Mouse (Mus musculus): Measurements from ENCODE around the gene Gm13275. TPM values are rescaled to one million over a fixed set of nuclear protein-coding genes. Genes with fewer than 3 reads are reported as not detected.
A peak's percentile ranks its signal among the peaks of the same experiment; 100 is the strongest.
"Not testable (repeated sequence)": the region's sequence is repeated elsewhere in the genome, so short reads cannot be mapped to it uniquely, and the experiment has no call there.

Gm13275 gene
- total and polyA plus RNA-seq, 3 experiments, result 0.52 TPM; not detected in 2

- Histone ChIP-seq H3K27ac (ENCODE audit: control insufficient read depth, low read depth, low read length) (no peak overlapping the region), H3K4me1 (ENCODE audit: control insufficient read depth in 1 of 2, insufficient read depth in 2 of 2, low read length in 2 of 2) (no peaks in the 10 kb centered on the region), H3K79me2 (ENCODE audit: control insufficient read depth, insufficient read depth, low read length, poor library complexity) (no peaks in the 10 kb centered on the region), H3K9me3 (replicated peaks; ENCODE audit: insufficient read depth, low read length) (no peaks in the 10 kb centered on the region), H3K36me3 (ENCODE audit: control insufficient read depth in 1 of 2, insufficient read depth in 2 of 2, low read length in 2 of 2) (no peaks in the 10 kb centered on the region), H3K4me3 (ENCODE audit: control insufficient read depth in 1 of 2, insufficient read depth in 1 of 2, low read depth in 2 of 2, low read length in 2 of 2) (no peak overlapping the region), H3K9ac (ENCODE audit: control insufficient read depth, low read depth, low read length, poor library complexity, severe bottlenecking) (no peak overlapping the region), H3K27me3 (ENCODE audit: control insufficient read depth in 1 of 2, insufficient read depth in 2 of 2, low read length in 2 of 2) (peaks cover 0 to 8% of the 10 kb centered on the region in 2 experiments; a peak in 3 of 4 replicates)
- TF ChIP-seq MXI1 (IDR thresholded peaks at IDR 0.05; ENCODE audit: low read depth, low read length) (no peak), ZC3H11A (IDR thresholded peaks at IDR 0.05; ENCODE audit: low read depth, low read length) (no peak), ELF1 (IDR thresholded peaks at IDR 0.05; ENCODE audit: low read depth, low read length) (no peak), SIN3A (IDR thresholded peaks at IDR 0.05; ENCODE audit: low read length) (no peak), NRF1 (IDR thresholded peaks at IDR 0.05; ENCODE audit: insufficient read depth, low read depth, low read length, poor library complexity, severe bottlenecking) (no peak), CTCF (IDR thresholded peaks at IDR 0.05 in 2 of 3, conservative IDR thresholded peaks at IDR 0.05 in 1 of 3; ENCODE audit: control insufficient read depth in 1 of 3, insufficient read depth in 1 of 3, low read depth in 2 of 3, low read length in 3 of 3, poor library complexity in 1 of 3, severe bottlenecking in 1 of 3) (peak in 2 of 3 experiments; percentile 52 to 55; a peak in 4 of 6 replicates)
- DNase-seq (ENCODE audit: low read depth, low spot score), result peak; percentile 15
These were observed 28.7 kb downstream of the Gm13275 start for GRCm38 (mm10) chr4:88822995-88823394.

GRCm38 (mm10) chr4:88827116-88827515 lies 32.8 kb downstream of the Gm13275 start, which contains the start of gene Ifna6:
Gene Ifna6 (plus strand): TSS chr4:88827416.
- H3K4me1 ChIP-seq (ENCODE audit: control insufficient read depth in 1 of 2, insufficient read depth in 2 of 2, low read length in 2 of 2); H3K36me3 ChIP-seq (ENCODE audit: control insufficient read depth in 1 of 2, insufficient read depth in 2 of 2, low read length in 2 of 2); H3K9ac ChIP-seq (ENCODE audit: control insufficient read depth, low read depth, low read length, poor library complexity, severe bottlenecking); H3K79me2 ChIP-seq (ENCODE audit: control insufficient read depth, insufficient read depth, low read length, poor library complexity); H3K27me3 ChIP-seq (ENCODE audit: control insufficient read depth in 1 of 2, insufficient read depth in 2 of 2, low read length in 2 of 2); H3K9me3 ChIP-seq (replicated peaks; ENCODE audit: insufficient read depth, low read length); DNase-seq (ENCODE audit: low read depth, low spot score); H3K4me3 ChIP-seq (ENCODE audit: control insufficient read depth in 1 of 2, insufficient read depth in 1 of 2, low read depth in 2 of 2, low read length in 2 of 2); H3K27ac ChIP-seq (ENCODE audit: control insufficient read depth, low read depth, low read length): not testable (repeated sequence)

- Histone ChIP-seq H3K27me3 (ENCODE audit: control insufficient read depth in 1 of 2, insufficient read depth in 2 of 2, low read length in 2 of 2) (peaks cover 5 to 11% of the 10 kb centered on the region in 2 experiments), H3K9ac (ENCODE audit: control insufficient read depth, low read depth, low read length, poor library complexity, severe bottlenecking) (no peak overlapping the region), H3K36me3 (ENCODE audit: control insufficient read depth in 1 of 2, insufficient read depth in 2 of 2, low read length in 2 of 2) (no peaks in the 10 kb centered on the region), H3K27ac (ENCODE audit: control insufficient read depth, low read depth, low read length) (no peak overlapping the region), H3K79me2 (ENCODE audit: control insufficient read depth, insufficient read depth, low read length, poor library complexity) (no peaks in the 10 kb centered on the region), H3K4me1 (ENCODE audit: control insufficient read depth in 1 of 2, insufficient read depth in 2 of 2, low read length in 2 of 2) (no peaks in the 10 kb centered on the region), H3K4me3 (ENCODE audit: control insufficient read depth in 1 of 2, insufficient read depth in 1 of 2, low read depth in 2 of 2, low read length in 2 of 2) (no peak overlapping the region), H3K9me3 (replicated peaks; ENCODE audit: insufficient read depth, low read length) (no peaks in the 10 kb centered on the region)
- DNase-seq (ENCODE audit: low read depth, low spot score), result peak; percentile 48
- TF ChIP-seq HCFC1 (IDR thresholded peaks at IDR 0.05; ENCODE audit: low read depth, low read length) (no peak), CHD1 (IDR thresholded peaks at IDR 0.05; ENCODE audit: low read depth, low read length) (no peak), SMC3 (IDR thresholded peaks at IDR 0.05; ENCODE audit: low read depth, low read length) (peak; percentile 27), ZKSCAN1 (IDR thresholded peaks at IDR 0.05; ENCODE audit: low read depth, low read length) (no peak), RCOR1 (IDR thresholded peaks at IDR 0.05; ENCODE audit: low read depth, low read length) (no peak), CHD2 (IDR thresholded peaks at IDR 0.05; ENCODE audit: low read length) (no peak), POLR2AphosphoS5 (IDR thresholded peaks at IDR 0.05; ENCODE audit: borderline replicate concordance, low read depth, low read length) (no peak), ZNF384 (IDR thresholded peaks at IDR 0.05; ENCODE audit: low read depth, low read length) (peak; percentile 83), POLR2A (IDR thresholded peaks at IDR 0.05; ENCODE audit: control insufficient read depth in 1 of 2, insufficient read depth in 1 of 2, low read depth in 1 of 2, low read length in 2 of 2, poor library complexity in 1 of 2) (no peak), MYB (IDR thresholded peaks at IDR 0.05; ENCODE audit: low read depth, low read length) (no peak), CTCF (IDR thresholded peaks at IDR 0.05 in 2 of 3, conservative IDR thresholded peaks at IDR 0.05 in 1 of 3; ENCODE audit: control insufficient read depth in 1 of 3, insufficient read depth in 1 of 3, low read depth in 2 of 3, low read length in 3 of 3, poor library complexity in 1 of 3, severe bottlenecking in 1 of 3) (peak in 2 of 3 experiments; percentile 57 to 76; a peak in 4 of 6 replicates), TBP (IDR thresholded peaks at IDR 0.05; ENCODE audit: low read depth, low read length) (no peak), POLR2AphosphoS2 (IDR thresholded peaks at IDR 0.05; ENCODE audit: low read length) (no peak), NELFE (IDR thresholded peaks at IDR 0.05; ENCODE audit: low read depth, low read length) (no peak), JUND (IDR thresholded peaks at IDR 0.05; ENCODE audit: low read depth, low read length) (peak; percentile 50; the same call in 1 of the 2 replicates), MAZ (IDR thresholded peaks at IDR 0.05; ENCODE audit: low read depth, low read length) (no peak), MAX (IDR thresholded peaks at IDR 0.05; ENCODE audit: low read length) (no peak), ZC3H11A (IDR thresholded peaks at IDR 0.05; ENCODE audit: low read depth, low read length) (no peak; the same call in 1 of the 2 replicates), ZMIZ1 (IDR thresholded peaks at IDR 0.05; ENCODE audit: low read depth, low read length) (no peak), ELF1 (IDR thresholded peaks at IDR 0.05; ENCODE audit: low read depth, low read length) (no peak), UBTF (IDR thresholded peaks at IDR 0.05; ENCODE audit: borderline replicate concordance, insufficient read depth, low read depth, low read length) (no peak), USF2 (IDR thresholded peaks at IDR 0.05; ENCODE audit: borderline replicate concordance in 1 of 2, insufficient read depth in 1 of 2, low read depth in 1 of 2, low read length in 2 of 2) (no peak), GABPA (IDR thresholded peaks at IDR 0.05; ENCODE audit: low read depth, low read length) (no peak)
These were observed 36.2 kb downstream of the Gm13275 start for GRCm38 (mm10) chr4:88830523-88830922.

Measured in MEL (cell line).